Comparison of ENCODE assay signal across 10 mouse cellular contexts in genomic region chr11:98061904-98062562, GRCm38 (mm10). TPM values are rescaled to one million over a fixed set of nuclear protein-coding genes. Genes with fewer than 3 reads are reported as not detected.
DNase-seq lines count a peak whose midpoint lies in the region; ATAC-seq and TF ChIP-seq lines count a peak whose summit lies in the region.
"Had no signal": no experiment of that assay in that cellular context is flagged by ENCODE, and none has a peak within 500 bp of the region (broad histone marks: within the 10 kb centered on the region; RNA-seq: fewer than 3 reads in every experiment).

No protein-coding gene starts in this region.

- H3K4me1 ChIP-seq in lung, embryonic 16.5 days (replicated peaks; ENCODE audit: control insufficient read depth, insufficient read depth, low read length), result no peaks in the 10 kb centered on the region

- ATAC-seq in cerebellum, adult (ENCODE audit: insufficient number of reproducible peaks, low FRiP score, low TSS enrichment), result no peak
- no peak for ATAC-seq in Patski
- peak; percentile 35; the same call in 1 of the 2 replicates for ATAC-seq in lung, embryonic 16.5 days (ENCODE audit: low read depth)

- no peak overlapping the region for H3K9ac ChIP-seq in lung, embryonic 16.5 days (ENCODE audit: low read length)
- H3K9ac ChIP-seq: heart, embryonic 13.5 days; liver, embryonic 14.5 days had no signal

- no peak overlapping the region for H3K4me3 ChIP-seq in lung, embryonic 16.5 days (ENCODE audit: low read length)
- H3K4me3 ChIP-seq: heart, embryonic 13.5 days had no signal

- no peak overlapping the region for H3K4me2 ChIP-seq in lung, embryonic 16.5 days (ENCODE audit: low read depth, low read length)
- H3K4me2 ChIP-seq: heart, embryonic 13.5 days had no signal

- DNase-seq in cerebellum, adult 8-10 months, result peak; percentile 38
- peak; percentile 66 to 72 for DNase-seq in layer of hippocampus, postnatal 10 days (ENCODE audit: low spot score in 2 of 2)
- DNase-seq in layer of hippocampus, adult 9-10 months (ENCODE audit: low spot score), result no peak
- peak; percentile 24 for DNase-seq in Patski (ENCODE audit: low read depth, low spot score)
- no peak for DNase-seq in retina, embryonic 14.5 days (ENCODE audit: low spot score)
- no peak for DNase-seq in c-Kit-positive CD71-positive TER-119-positive erythroid progenitor cells, embryonic 14.5 days (ENCODE audit: low spot score)

- peaks cover 3% of the 10 kb centered on the region for H3K9me3 ChIP-seq in lung, embryonic 16.5 days (ENCODE audit: control insufficient read depth, low read length)

- CTCF ChIA-PET in Patski (lab: Charles Lee), result interaction anchor here (2.8 kb wide), 1 partner anchor 14 kb away, joined by 10 read pairs; no protein-coding TSS in a partner anchor

- H3K27me3 ChIP-seq in Patski, result no peaks in the 10 kb centered on the region
- H3K27me3 ChIP-seq in lung, embryonic 16.5 days (ENCODE audit: control insufficient read depth, insufficient read depth, low read depth, low read length), result no peaks in the 10 kb centered on the region

- no peak overlapping the region for H3K27ac ChIP-seq in lung, embryonic 16.5 days (ENCODE audit: low read length)
- H3K27ac ChIP-seq: heart, embryonic 13.5 days; liver, embryonic 14.5 days had no signal

- POLR2A ChIA-PET in Patski (lab: Charles Lee), result no interaction called here

- in situ Hi-C loops in Patski (cut with MboI; ENCODE audit: low pct_unique_long_range_greater_than_20kb), result no loop called here

- H3K36me3 ChIP-seq in lung, embryonic 16.5 days (ENCODE audit: control insufficient read depth, insufficient read depth, low read length), result no peaks in the 10 kb centered on the region
- H3K36me3 ChIP-seq: heart, embryonic 13.5 days had no signal

- TF ChIP-seq CTCF in Patski (IDR thresholded peaks at IDR 0.05), result no peak

- WGBS in lung, embryonic 16.5 days, result 41% methylated on average over 6 of the region's 6 CpGs

RNA-seq across cellular contexts. Expression of gene Stac2, which starts 8.8 kb away (rescaled TPM):
- total RNA-seq in layer of hippocampus, postnatal 10 days (2021), result 10 to 100 TPM; 13.0 to 14.9 TPM
- polyA plus RNA-seq in Patski (2021), result 0.04 TPM
- 0.11 and 0.29 TPM in 2 replicates for polyA plus RNA-seq in lung, embryonic 16.5 days (2015; fragmentation: Nextera tagmentation; extraction: Ambion mirVana)
- polyA plus RNA-seq: liver, embryonic 14.5 days had no signal

RNA-seq across cellular contexts. Expression of gene Rpl19, which starts 35.5 kb away (rescaled TPM):
- total RNA-seq in layer of hippocampus, postnatal 10 days (2021), result 100 to 1,000 TPM; 648 to 672 TPM
- 1,363 TPM for polyA plus RNA-seq in Patski (2021)
- 999 and 1,043 TPM in 2 replicates for polyA plus RNA-seq in lung, embryonic 16.5 days (2015; fragmentation: Nextera tagmentation; extraction: Ambion mirVana)

RNA-seq across cellular contexts. Expression of gene Cacnb1, which starts 39.2 kb away (rescaled TPM):
- 100 to 1,000 TPM; 118 TPM for total RNA-seq in layer of hippocampus, postnatal 10 days (2021)
- polyA plus RNA-seq in Patski (2021), result 6.0 TPM
- 6.4 and 6.7 TPM in 2 replicates for polyA plus RNA-seq in lung, embryonic 16.5 days (2015; fragmentation: Nextera tagmentation; extraction: Ambion mirVana)

Comparison
In these comparisons a context has a peak if more than half of its experiments do, and no peak if none do; other contexts are left out.
1. DNase-seq: peak in cerebellum, adult 8-10 months (single experiment), layer of hippocampus, postnatal 10 days (2 of 2) and Patski (single experiment); none in layer of hippocampus, adult 9-10 months (single experiment), retina, embryonic 14.5 days (single experiment) and c-Kit-positive CD71-positive TER-119-positive erythroid progenitor cells, embryonic 14.5 days (single experiment).